Mouse (Mus musculus) kidney, embryonic 16.5 days (tissue): ENCODE data around the gene Pfkfb2. TPM values are rescaled to one million over a fixed set of nuclear protein-coding genes. Genes with fewer than 3 reads are reported as not detected.

Source experiments
- ATAC-seq: fragments of 200-750 bp; cut with Nextera tagmentation; 2 replicates; pipeline ENCODE4 v1.8.0; 2017; ENCODE audit warnings: moderate TSS enrichment; ENCODE audit not compliant: low FRiP score, low TSS enrichment
- H3K27ac ChIP-seq: fragments of 300-500 bp; sonication (generic); 2 replicates; pipeline ENCODE4 v1.5.1; 2014; ENCODE audit warnings: low read length
- H3K27me3 ChIP-seq: fragments of 300-500 bp; sonication (generic); 2 replicates; pipeline ENCODE4 v1.6.1; 2014; ENCODE audit warnings: low read length, control low read depth, mixed read lengths; ENCODE audit not compliant: insufficient read depth
- H3K36me3 ChIP-seq: fragments of 300-500 bp; sonication (generic); 2 replicates; pipeline ENCODE4 v1.6.1; 2014; ENCODE audit warnings: low read length, control low read depth, mixed read lengths; ENCODE audit not compliant: insufficient read depth
- H3K4me1 ChIP-seq: fragments of 300-500 bp; sonication (generic); 2 replicates; pipeline ENCODE4 v1.6.1; 2014; ENCODE audit warnings: low read length, control low read depth, mixed read lengths; ENCODE audit not compliant: insufficient read depth
- H3K4me2 ChIP-seq: fragments of 300-500 bp; sonication (generic); replicated peaks from 2 replicates; pipeline ENCODE4 v1.6.1; 2014; ENCODE audit warnings: low read depth, low read length
- H3K4me3 ChIP-seq: fragments of 300-500 bp; sonication (generic); 2 replicates; pipeline ENCODE4 v1.5.1; 2014; ENCODE audit warnings: mild to moderate bottlenecking, low read length
- H3K9ac ChIP-seq: fragments of 300-500 bp; sonication (generic); replicated peaks from 2 replicates; pipeline ENCODE4 v1.6.1; 2014; ENCODE audit warnings: low read length
- H3K9me3 ChIP-seq: fragments of 300-500 bp; sonication (generic); 2 replicates; pipeline ENCODE4 v1.6.1; 2016; ENCODE audit warnings: low read length, control low read depth
- WGBS: fragments of 180-500 bp; shearing (Covaris S2); extraction: QIAGEN DNeasy Blood & Tissue Kit; methylation state at CpG from one replicate; pipeline ENCODE4 v1.1.7; 2014; 5-methylcytosine and 5-hydroxymethylcytosine counted together
- polyA plus RNA-seq: library from polyadenylated mRNA; unstranded; fragments of >200 nt; fragmentation: Nextera tagmentation; extraction: Ambion mirVana; gene quantifications from 2 replicates; pipeline ENCODE4 v1.2.1, GENCODE M21; 2015

Gene Pfkfb2
- polyA plus RNA-seq, 1 experiment from 2014 or later: 9.7 TPM

GRCm38 (mm10) chr1:130728708-130729107 lies 345 bp downstream of the Pfkfb2 start:
- no peak overlapping the region for H3K4me2 ChIP-seq
- 88% methylated on average over 3 of the region's 3 CpGs for WGBS
- no peak for ATAC-seq
- H3K27me3 ChIP-seq: no peaks in the 10 kb centered on the region
- H3K36me3 ChIP-seq: no peaks in the 10 kb centered on the region
- no peak overlapping the region for H3K9ac ChIP-seq
- no peaks in the 10 kb centered on the region for H3K9me3 ChIP-seq
- peaks cover 16% of the 10 kb centered on the region for H3K4me1 ChIP-seq
- no peak overlapping the region for H3K27ac ChIP-seq
- H3K4me3 ChIP-seq: no peak overlapping the region

DNA sequence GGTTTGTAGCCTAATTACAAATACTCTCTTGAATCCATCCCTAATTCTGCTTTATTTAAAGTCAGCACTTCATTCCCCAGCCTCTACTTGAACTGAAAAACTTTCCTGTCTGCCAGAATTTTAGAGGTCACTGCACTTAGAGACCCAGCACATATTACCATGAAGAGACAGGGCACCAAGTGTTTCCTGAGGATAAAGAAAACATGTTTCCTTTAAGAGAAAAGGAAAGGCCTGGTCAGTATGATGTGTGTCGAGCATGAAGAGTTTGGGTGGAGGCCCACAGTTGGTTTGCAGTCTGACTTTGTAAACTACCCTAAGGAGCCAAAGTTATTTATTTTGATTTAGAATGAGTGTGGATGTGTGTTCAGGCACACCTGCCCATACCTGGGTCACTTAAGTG lies 983 bp downstream of the Pfkfb2 start:
- H3K27ac ChIP-seq: no peak overlapping the region
- peaks cover 10% of the 10 kb centered on the region for H3K4me1 ChIP-seq
- H3K9ac ChIP-seq: no peak overlapping the region
- ATAC-seq: no peak
- H3K4me2 ChIP-seq: no peak overlapping the region
- H3K27me3 ChIP-seq: no peaks in the 10 kb centered on the region
- WGBS: 64% methylated on average over 1 of the region's 1 CpGs
- no peaks in the 10 kb centered on the region for H3K36me3 ChIP-seq
- H3K4me3 ChIP-seq: no peak overlapping the region
- H3K9me3 ChIP-seq: no peaks in the 10 kb centered on the region

DNA sequence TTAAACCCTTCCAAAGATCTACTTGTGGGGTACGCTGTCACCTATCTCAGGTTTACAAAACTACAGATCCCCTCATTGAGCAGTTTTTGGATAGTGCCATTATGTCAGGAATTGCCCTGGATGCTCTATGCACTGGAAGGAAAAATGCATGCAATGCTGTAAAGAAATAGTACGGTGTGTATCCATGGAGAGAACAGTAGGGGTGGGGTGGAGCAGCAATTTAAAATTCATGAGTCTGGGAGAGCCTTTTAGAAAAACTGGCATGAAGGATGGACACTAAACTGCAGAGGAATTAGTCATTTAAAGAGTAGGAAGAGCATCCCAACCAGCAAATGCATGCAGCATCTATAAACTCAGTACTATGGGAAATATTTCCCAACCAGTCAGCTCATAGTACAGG lies 2.7 kb downstream of the Pfkfb2 start:
- ATAC-seq: no peak
- no peak overlapping the region for H3K4me3 ChIP-seq
- H3K27ac ChIP-seq: no peak overlapping the region
- no peaks in the 10 kb centered on the region for H3K9me3 ChIP-seq
- 89% methylated on average over 2 of the region's 2 CpGs for WGBS
- no peak overlapping the region for H3K4me2 ChIP-seq
- H3K27me3 ChIP-seq: no peaks in the 10 kb centered on the region
- no peak overlapping the region for H3K9ac ChIP-seq
- H3K4me1 ChIP-seq: peaks cover under 1% of the 10 kb centered on the region
- 0 out of 2 replicates have a peak, but pooled peaks cover 2% of the 10 kb centered on the region for H3K36me3 ChIP-seq

DNA sequence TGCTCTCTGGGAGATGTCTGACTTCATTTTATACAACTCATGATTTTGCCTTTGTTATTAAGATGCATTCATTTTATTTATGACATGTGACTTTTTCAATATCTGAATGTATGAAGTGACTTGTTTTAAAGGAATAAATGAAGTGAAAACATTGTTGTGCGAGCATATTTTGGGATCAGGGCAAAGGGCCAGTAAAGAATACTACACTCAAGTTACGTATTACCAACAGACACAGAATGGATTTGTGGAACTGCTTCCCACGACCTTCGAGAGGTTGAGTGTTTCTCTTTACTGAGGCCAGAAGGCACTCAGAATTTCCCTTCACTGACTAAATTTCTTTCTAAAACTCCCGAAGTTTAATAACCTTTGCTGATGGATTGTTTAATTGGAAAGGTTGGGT lies 4.8 kb downstream of the Pfkfb2 start:
- no peak for ATAC-seq
- Histone ChIP-seq H3K27ac (no peak overlapping the region), H3K9me3 (no peaks in the 10 kb centered on the region), H3K4me3 (no peak overlapping the region), H3K4me1 (peaks cover under 1% of the 10 kb centered on the region; the same call in 1 of the 2 replicates), H3K9ac (no peak overlapping the region), H3K4me2 (no peak overlapping the region), H3K27me3 (no peaks in the 10 kb centered on the region), H3K36me3 (0 out of 2 replicates have a peak, but pooled peaks cover 5% of the 10 kb centered on the region)
- 91% methylated on average over 5 of the region's 5 CpGs for WGBS

DNA sequence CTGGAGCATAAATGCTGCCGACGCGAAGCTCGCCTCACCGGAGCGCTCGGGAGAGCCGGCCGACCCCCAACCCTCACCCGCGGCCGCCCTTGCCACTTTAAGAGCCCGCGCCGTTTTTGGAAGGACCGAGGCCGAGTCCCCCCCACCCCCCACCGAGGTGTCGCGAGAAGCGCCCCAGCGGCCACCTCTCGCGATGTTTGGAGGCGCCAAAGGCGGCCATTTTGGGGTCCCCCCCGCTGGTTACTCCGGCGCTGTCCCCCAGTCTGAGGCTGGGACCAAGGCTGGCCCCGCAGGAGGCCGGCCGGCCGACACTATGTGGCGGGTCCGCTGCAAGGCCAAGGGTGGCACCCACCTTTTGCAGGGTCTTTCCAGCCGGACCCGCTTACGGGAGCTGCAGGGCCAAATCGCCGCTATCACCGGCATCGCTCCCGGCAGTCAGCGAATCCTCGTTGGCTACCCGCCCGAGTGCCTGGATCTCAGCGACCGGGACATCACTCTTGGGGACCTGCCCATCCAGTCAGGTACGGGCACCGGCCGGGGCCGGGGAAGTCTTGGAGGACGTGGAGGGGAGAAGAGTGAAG lies 11.7 kb downstream of the Pfkfb2 start, which contains the start of gene Yod1:
Gene Yod1, plus strand, starts transcription at position 37 of the 581 bp plus-strand sequence.
- peak; percentile 78 for ATAC-seq
- Histone ChIP-seq H3K27ac (peak within 1 kb of the TSS; percentile 78), H3K4me3 (peak within 1 kb of the TSS; percentile 91), H3K9ac (peak within 1 kb of the TSS; percentile 88), H3K27me3 (no peaks in the 10 kb centered on the region), H3K9me3 (no peaks in the 10 kb centered on the region), H3K36me3 (0 out of 2 replicates have a peak, but pooled peaks cover 3% of the 10 kb centered on the region), H3K4me2 (peak within 1 kb of the TSS; percentile 93), H3K4me1 (peaks cover 11% of the 10 kb centered on the region)
- under 1% methylated on average over 54 of the region's 54 CpGs for WGBS

GRCm38 (mm10) chr1:130716513-130717290 lies 12.4 kb downstream of the Pfkfb2 start:
- ATAC-seq: peak; percentile 14

DNA sequence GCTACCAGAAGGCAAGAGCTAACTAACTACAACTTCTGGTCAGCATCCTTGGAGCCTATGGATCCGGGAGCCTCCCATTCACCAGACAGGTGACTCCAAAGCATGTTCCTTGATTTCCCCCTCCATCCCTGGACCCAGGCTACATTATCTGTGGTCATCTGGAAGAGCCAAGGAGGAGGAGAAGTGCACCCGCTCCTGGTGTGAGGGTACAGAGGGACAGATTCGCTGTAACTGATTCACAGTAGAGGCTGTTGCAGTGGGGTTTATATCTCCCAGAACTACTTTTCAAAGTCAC lies 12.9 kb downstream of the Pfkfb2 start:
- 0% methylated on average over 3 of the region's 3 CpGs for WGBS

More at GRCm38 (mm10) chr1:130716513-130717290, 12.4 kb downstream of the Pfkfb2 start:
- peak overlapping the region; percentile 93 for H3K4me2 ChIP-seq
- no peaks in the 10 kb centered on the region for H3K9me3 ChIP-seq
- H3K4me3 ChIP-seq: peak overlapping the region; percentile 91
- H3K27me3 ChIP-seq: no peaks in the 10 kb centered on the region
- H3K27ac ChIP-seq: peak overlapping the region; percentile 78
- peak overlapping the region; percentile 88 for H3K9ac ChIP-seq
- H3K4me1 ChIP-seq: peaks cover 11% of the 10 kb centered on the region
- under 1% methylated on average over 42 of the region's 42 CpGs for WGBS
- 0 out of 2 replicates have a peak, but pooled peaks cover 3% of the 10 kb centered on the region for H3K36me3 ChIP-seq

DNA sequence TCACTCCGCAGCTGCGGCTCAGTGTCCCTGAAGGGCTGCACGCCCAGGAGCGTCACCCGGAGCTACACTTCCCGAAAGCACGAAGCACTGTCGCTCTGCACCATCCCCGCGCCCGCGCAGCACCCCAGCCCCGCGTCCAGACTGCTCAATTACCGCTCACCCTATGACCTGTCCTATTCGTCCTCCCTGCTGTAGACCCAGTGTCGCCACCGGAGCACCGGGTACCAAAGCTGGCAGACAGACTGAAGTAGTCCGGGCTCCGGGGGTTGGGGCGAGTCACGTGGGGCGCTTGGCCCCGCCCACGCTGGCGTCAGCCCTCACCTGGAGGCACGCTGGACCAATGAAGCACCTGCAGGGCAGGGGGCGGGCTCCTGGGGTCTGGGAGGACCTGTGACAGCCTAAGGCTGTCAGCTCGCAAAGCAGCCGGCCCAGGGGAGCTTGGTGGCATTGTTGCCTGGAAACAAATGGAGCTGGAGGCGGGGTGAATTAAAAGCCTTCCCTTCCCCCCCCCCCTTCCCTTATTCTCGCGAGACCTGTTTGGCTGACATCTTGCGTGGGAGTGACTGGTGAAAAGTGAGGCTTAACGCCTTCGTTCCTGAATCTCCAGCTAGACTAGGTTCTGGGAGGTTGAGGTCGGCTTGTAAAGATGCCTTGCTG lies 13.4 kb downstream of the Pfkfb2 start, which contains the start of gene Gm29427:
Gene Gm29427, minus strand, starts transcription at position 239 of the 657 bp plus-strand sequence.
- H3K4me1 ChIP-seq: peaks cover 11% of the 10 kb centered on the region
- H3K36me3 ChIP-seq: 0 out of 2 replicates have a peak, but pooled peaks cover 3% of the 10 kb centered on the region
- peak; percentile 97 for ATAC-seq
- H3K27ac ChIP-seq: peak within 1 kb of the TSS; percentile 78
- peak within 1 kb of the TSS; percentile 93 for H3K4me2 ChIP-seq
- WGBS: 0% methylated on average over 37 of the region's 38 CpGs
- peak within 1 kb of the TSS; percentile 91 for H3K4me3 ChIP-seq
- H3K9me3 ChIP-seq: no peaks in the 10 kb centered on the region
- H3K27me3 ChIP-seq: no peaks in the 10 kb centered on the region
- H3K9ac ChIP-seq: peak within 1 kb of the TSS; percentile 88

More for the DNA sequence above, 12.9 kb downstream of the Pfkfb2 start:
- peaks cover 11% of the 10 kb centered on the region for H3K4me1 ChIP-seq
- H3K36me3 ChIP-seq: 0 out of 2 replicates have a peak, but pooled peaks cover 3% of the 10 kb centered on the region
- peak overlapping the region; percentile 88 for H3K9ac ChIP-seq
- no peaks in the 10 kb centered on the region for H3K27me3 ChIP-seq
- H3K27ac ChIP-seq: peak overlapping the region; percentile 78
- peak overlapping the region; percentile 91 for H3K4me3 ChIP-seq
- peak overlapping the region; percentile 93 for H3K4me2 ChIP-seq
- H3K9me3 ChIP-seq: no peaks in the 10 kb centered on the region
- peak; percentile 17 for ATAC-seq

DNA sequence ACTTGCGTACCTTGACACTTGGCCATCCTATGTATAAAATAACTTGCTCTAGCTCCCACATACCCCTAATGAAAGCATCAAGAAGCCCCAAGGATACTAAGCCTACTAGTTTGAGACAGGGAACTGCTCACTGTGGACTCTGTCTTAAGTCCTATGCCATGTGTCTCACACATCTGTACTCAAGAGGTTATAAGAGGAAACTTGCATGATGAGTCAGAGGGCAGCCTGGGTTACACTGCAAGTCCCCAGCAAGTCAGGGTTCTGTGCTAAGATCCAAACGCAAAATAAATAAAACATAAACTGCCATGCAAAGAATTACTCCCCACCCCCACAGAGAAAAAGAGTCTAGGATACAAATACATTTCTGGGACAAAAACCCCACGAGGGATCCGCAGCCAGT lies 15.0 kb downstream of the Pfkfb2 start:
- Histone ChIP-seq H3K4me2 (no peak overlapping the region), H3K27me3 (no peaks in the 10 kb centered on the region)

More for the DNA sequence above, 15.0 kb downstream of the Pfkfb2 start:
- Histone ChIP-seq H3K27ac (no peak overlapping the region), H3K4me3 (no peak overlapping the region), H3K9me3 (no peaks in the 10 kb centered on the region), H3K36me3 (no peaks in the 10 kb centered on the region), H3K4me1 (peaks cover 9% of the 10 kb centered on the region), H3K9ac (no peak overlapping the region)
- WGBS: 83% methylated on average over 4 of the region's 4 CpGs
- ATAC-seq: no peak
